Mouse (Mus musculus): ENCODE measurements at regions not wholly inside any gene's neighbourhood (a gene's known extent, or its start where the extent isn't known, plus 50 kb on each side); places are given as distances from the start of the nearest gene placed in this dataset.

DNA sequence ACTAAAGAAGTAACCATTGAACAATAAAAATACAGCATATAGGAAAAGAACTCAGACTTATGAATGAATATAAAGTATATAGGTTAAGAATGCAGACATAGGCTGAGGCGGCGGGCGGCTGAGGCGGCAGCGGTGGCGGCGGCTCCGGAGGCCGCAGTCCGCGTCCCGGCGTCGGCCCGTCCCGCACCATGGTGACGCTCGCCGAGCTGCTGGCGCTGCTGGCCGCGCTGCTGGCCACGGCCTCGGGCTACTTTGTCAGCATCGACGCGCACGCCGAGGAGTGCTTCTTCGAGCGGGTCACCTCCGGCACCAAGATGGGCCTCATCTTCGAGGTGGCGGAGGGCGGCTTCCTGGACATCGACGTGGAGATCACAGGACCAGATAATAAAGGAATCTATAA, 757.6 kb upstream of the Kirrel3 start:
- ATAC-seq (ENCODE audit: poor library complexity, severe bottlenecking), result peak; percentile 75

DNA sequence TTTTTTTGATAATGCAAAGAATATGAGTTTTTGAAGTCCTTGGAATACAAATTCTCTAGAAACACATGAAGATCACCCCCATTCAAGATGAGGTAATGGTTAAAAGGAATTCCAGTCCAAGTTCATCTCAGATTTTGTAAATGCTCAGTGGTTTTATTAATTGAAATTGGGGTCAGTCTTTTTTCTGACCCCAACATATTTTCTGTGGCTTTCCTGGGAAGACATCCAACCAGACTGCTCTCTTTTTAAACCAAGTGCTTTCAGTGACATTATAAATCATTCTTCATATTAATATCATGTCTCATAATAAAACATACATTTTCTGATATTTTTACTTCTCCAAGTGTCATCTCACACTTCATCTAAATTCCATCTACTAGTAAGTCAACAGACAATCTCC, 725.0 kb upstream of the Kirrel3 start:
- ATAC-seq (ENCODE audit: poor library complexity, severe bottlenecking), result no peak

DNA sequence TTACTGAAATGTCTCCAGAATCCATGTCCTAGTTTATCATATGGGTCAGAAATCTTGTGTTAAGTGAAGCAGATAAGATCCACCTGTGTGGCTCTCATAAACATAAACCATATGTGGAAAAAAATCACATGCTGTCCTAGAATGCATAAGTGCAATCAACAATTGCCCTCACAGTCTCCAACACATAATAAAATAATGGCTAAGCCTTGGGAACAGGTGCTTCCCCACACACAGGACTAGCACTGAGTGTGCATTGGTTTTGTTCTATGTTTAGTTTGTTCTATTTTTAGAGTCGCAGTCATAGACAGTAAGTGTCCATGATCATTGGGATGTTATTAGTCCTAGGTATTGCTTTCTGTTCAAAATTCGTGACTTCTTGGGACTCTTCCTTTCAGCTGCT, 719.5 kb upstream of the Kirrel3 start:
- no peak for ATAC-seq (ENCODE audit: poor library complexity, severe bottlenecking)

DNA sequence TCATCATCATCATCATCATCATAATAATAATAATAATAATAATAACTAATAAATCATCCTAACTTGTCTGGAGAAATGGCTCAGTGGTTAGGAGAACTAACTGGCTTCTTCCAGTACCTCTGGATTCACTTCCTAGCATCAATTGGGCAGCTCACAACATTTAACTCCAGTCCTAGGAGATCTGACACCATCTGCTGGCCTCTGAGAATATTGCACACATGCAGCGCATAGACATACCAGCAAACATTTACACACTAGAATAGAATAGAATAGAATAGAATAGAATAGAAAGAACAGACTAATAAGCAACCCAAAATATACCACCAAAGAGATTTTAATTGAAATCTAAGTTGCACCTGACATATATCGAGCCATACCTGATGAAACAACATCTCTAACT, 715.9 kb upstream of the Kirrel3 start:
- ATAC-seq (ENCODE audit: poor library complexity, severe bottlenecking), result no peak

DNA sequence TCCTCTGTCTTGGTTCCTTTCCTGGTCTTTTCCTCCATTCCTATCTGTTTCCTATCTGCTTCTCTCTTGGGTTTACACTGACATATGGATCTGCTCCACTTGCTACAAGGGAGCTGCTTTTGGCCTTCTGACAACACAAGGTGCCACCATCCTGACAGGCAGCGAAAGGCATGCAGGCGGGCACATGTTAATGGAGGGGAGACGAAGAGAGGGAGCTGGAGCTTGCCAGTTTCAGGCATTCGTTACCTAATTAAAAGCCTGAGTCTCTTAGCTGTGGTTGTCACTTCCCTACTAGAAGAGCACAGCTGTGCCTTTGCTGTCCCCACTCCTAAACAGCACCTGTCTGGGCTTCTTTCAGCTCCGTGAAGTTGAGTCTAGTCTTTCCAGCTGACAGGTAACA, 711.5 kb upstream of the Kirrel3 start:
- ATAC-seq (ENCODE audit: poor library complexity, severe bottlenecking), result no peak

DNA sequence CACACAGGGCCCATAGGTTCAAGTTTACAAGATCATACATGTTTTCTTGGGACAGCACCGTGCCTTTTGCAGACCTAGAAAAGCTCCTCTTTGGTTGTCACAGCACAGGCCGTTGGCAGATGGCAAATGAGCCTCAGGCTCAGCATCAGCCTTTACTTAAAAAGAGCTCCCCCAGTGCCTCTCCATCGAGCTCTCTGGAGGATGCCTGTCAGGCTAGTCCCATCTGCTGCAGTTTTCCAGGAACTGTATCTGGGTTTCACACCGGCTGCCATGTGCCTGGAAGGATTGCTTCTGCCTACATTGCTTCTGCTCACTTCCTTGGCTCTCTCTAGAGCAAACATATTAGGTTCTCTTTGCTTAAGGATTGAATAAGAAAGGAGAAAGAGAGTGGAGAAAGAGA, 695.1 kb upstream of the Kirrel3 start:
- no peak for ATAC-seq (ENCODE audit: poor library complexity, severe bottlenecking)

DNA sequence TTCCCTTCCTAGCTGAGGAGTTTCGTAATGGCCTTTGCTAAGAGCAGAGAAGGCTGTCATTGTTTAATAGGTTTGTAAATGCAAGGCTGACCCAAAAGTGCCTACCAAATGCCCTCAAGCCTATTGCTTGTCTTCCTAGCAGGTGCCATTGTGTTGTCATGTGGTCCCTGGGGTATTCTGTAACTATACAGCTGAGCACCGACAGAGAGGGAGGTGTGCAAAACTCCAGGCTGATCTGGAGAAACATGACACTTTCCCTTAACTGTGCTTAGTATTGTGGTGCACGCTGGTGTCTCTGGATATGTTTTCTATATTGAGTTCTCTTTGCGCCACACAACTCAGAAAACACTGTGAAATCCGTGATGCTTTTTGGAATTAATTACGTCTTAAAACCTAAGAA, 685.4 kb upstream of the Kirrel3 start:
- no peak for ATAC-seq (ENCODE audit: poor library complexity, severe bottlenecking)

DNA sequence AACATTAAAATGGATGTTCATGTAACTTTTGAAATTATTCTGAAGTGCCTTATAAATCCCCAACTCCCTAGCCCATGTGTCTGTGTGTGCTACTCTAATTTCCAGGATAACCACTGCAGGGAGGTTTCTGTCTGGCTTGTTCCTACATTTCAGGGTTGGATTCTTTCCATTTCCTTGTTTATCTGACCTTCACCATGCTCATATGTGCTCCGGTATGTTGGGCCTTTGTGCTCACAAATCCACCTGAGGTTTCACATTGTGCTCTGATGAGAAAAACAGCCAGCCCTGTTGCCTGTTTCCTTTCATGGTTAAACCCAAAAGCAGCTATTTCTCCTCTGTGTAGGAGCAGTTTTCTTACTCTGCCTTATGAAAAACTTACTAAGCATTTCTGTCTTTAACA, 684.9 kb upstream of the Kirrel3 start:
- ATAC-seq (ENCODE audit: poor library complexity, severe bottlenecking), result no peak

DNA sequence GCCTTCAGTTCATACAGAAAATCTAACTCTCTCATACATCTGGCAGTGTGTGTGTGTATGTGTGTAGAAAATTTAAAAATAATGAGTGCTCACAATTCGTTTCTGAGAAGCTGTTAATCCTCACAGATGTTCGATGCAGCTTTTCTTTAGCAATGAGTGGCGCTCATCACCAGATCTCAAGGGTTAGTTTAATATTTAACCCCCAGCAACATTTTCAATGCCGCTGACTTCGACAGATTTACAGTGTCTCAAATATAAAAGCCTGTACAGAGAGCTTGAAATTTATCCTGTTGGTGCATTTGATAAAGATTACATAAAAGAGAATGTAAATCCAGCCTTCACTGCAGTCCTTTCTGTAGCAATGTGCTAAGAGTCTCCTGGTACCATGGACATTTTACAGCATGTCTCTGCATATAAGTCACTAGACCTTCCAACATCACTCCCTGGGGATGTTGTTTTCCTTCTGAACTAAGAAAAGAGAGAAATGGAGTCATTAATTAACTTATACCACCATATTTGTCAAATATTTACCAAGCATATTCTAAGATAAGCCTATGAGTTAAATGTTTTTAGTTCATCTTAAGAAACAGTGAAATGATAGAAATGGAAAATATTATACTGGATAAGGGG, 670.8 kb upstream of the Kirrel3 start:
- no peak for ATAC-seq (ENCODE audit: poor library complexity, severe bottlenecking)

DNA sequence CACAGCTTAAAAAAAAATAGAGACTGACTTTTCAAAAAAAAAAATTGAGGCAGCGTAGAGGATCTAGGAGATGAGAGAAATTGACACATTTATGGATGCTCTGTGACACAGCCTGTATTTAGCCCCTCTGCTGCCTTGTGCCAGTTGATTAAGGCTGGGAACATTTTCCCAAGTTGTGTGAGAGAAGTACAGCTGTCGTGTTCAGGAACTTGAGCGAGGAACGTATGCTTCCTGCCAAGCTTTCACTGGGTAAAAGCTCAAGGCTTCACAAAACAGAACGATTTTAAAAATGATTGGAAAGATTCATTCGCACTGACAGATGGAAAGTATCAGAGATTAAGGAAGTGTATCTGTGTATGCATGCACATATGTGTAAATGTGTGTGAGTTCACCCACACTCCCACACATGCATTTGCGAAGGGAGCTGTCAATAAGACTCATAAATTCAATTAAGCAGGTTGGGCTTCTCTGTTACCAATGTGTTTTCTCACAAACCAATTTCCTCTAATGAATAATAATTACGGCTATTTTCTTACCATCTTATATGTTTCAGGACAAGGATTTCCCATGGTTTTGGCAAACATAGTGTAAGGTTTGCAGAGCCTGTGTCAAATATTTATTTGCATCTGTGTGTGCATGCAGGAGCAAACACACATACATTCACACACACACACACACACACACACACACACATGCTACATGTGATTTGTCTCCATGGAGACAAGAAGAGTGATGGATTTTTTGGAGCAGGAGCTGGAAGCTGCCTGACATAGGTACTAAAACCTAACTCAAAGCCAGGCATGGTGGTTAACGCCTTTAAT, 662.9 kb upstream of the Kirrel3 start:
- no peak for ATAC-seq (ENCODE audit: poor library complexity, severe bottlenecking)

DNA sequence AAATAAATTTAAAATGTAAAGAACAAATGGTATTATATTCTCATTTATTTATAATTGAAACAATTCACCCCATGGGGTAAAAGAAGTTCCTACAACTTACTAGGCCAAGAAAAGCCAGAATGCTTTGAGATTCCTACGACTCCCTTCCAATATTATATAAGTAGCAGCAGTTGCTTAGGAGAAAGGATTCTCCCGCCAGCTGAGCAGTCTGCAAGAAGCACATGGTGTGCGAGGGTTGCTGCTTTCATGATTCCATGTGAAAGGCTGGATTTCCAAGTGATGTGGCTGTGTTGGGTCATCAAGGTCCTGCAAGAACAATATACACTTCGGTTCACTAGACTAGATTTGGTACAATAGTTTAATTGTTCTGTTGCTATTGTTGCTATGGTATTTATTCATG, 659.6 kb upstream of the Kirrel3 start:
- no peak for ATAC-seq (ENCODE audit: poor library complexity, severe bottlenecking)

DNA sequence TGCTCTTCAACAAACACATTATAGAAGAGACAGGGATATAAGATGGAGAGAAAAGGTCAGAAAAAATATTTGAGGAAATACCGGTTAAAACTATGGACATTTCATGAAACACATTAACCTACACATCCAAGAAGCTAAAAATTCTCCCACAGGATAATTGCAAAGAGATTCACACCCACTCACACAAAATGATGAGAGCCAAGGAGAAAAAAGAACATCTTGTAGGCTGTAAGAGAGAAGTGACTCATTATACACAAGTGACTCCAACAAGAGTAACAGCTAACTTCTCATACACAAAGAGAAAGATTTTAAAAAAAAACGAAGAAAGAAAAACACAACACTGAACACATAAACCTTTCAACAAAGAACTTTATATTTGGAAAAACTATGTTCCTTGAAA, 658.3 kb upstream of the Kirrel3 start:
- ATAC-seq (ENCODE audit: poor library complexity, severe bottlenecking), result no peak

DNA sequence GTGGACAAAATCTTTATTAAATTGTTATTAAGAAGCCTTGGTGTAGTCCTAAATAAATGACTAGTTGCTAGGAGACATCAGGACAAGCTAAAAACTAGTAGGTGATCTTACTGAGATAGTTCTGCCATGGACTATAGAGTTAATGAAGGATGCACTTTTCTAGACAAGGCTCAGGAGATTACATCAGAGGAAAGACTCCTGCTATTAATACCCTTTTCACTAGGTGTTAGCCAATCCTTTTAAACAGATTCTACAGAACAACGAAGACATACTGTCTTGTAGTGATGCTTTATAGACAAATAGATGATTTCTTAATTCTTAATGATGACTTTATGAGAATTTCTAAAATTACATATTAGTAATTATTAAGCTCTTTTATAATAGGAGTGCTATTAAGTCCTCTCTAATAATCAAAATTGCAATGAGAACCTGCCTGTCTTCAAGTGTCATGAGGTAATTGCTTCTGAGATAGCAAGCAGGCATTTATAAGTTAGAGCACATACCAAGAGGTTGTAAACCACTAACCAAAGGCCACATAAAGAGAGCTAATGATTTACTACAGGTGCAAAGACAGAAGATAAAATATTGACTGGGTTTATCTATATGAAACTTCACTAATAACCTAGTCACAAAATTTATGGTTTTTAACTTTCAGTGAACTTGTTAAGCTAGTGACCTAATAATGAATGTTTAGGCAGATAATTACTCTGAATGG, 647.9 kb upstream of the Kirrel3 start:
- ATAC-seq (ENCODE audit: poor library complexity, severe bottlenecking), result no peak

DNA sequence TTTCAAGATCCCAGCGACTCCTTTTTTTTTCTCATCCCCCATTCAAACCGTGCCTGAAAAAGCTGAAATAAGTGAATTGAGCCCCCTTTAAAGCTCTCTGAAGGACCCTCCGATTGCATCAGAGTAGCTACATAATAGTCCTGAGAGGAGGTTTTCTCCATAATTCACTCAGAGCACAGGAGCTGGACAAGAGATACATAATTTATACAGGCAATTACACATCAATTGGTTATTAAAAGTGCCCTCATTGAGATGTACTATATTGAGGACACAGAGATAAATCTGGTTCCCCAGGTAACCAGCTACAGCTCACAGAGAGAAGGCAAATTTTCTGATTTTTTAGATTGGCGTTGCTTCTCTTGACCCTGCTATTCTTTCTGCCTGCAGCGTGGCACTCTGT, 636.1 kb upstream of the Kirrel3 start:
- ATAC-seq (ENCODE audit: poor library complexity, severe bottlenecking), result no peak

DNA sequence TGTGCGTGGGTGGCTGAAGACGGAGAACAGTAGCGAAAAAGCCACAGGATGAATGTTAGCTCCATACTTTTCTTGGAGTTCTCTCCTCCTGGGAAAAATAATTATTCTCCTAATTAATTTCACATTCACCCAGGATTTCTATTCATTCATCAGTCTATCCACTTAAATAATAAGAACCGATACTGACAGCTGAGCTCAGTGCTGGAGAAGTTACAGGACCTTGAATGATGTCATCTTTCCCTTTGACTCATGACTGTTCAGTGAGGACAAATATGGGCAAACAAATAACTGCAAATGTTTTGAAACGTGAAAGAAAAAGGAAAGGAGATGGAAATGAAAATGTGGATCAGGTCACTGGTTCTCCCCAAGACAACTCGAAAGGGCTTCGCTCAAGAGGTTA, 635.7 kb upstream of the Kirrel3 start:
- ATAC-seq (ENCODE audit: poor library complexity, severe bottlenecking), result no peak

DNA sequence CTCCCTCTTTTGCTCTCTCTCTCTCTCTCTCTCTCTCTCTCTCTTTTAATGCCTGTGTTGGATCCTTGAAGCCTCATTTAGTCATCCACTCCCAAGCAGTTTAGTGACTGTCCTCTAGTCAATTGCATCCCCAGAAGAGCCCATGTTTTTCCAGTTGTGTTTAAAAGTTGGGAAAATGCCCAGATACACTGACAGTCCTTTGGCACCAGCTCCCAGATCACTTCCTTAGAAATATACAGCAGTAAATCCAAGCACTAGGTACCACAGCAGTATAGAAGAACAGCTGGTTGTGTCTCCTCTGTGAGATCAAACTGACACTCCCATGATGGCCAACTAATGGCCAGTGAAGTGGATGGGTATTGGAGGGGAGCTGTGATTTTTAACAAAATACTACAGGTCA, 634.7 kb upstream of the Kirrel3 start:
- ATAC-seq (ENCODE audit: poor library complexity, severe bottlenecking), result no peak

DNA sequence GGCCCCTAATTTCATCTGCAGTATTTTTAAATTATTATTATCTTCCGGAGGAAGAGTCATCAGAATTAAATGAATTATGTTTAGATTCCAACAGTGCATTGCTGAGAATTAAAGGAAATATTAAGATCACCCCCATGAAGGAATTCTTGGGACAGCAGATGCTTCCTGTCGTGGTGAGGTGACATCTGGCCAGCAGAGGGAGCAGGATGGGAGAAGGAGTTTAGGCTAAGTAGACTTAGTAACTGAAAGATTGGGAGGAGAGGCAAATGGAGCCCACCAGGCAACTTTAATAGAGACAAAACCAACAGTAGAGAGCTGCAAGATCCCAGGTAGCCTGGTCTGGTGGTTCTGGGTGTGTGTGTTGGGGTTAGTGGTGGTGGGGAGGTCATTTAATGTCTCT, 629.5 kb upstream of the Kirrel3 start:
- ATAC-seq (ENCODE audit: poor library complexity, severe bottlenecking), result no peak

DNA sequence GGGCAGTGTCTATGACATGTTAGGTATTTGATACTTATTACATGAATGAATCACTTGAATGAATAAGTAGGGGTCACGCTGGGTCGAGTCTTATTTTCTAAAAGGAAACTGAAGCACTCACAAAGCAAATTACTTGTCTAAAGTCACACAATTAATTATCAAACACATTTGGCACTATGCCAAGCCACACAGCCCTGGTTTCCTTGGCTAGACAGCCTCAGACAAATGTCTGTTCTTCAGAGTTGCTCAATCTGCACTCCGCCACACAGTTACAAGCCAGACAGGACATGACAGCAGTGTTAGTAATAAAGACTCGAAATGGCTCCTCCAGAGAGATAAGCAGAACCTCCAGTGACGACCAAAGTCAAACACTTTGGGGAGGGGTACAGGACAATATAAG, 627.2 kb upstream of the Kirrel3 start:
- no peak for ATAC-seq (ENCODE audit: poor library complexity, severe bottlenecking)

DNA sequence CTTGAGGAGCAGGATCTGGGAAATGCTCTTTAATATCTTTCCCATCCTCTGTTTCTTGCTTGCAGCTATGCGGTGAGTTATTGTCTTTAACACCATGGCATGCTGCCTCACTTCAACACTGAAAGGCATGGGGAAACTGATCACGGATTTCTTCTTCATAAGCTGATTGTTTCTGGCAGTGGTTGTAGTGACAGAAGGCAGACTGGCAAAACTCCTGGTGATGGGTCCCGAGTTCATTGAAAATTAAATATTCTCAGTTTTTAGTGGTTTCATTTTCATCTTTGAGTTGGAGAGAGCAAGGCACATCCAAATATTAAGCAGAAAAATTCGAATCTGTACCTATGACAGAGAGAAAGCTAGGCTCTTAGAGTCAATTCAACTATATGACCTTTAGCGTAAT, 617.0 kb upstream of the Kirrel3 start:
- no peak for ATAC-seq (ENCODE audit: poor library complexity, severe bottlenecking)

DNA sequence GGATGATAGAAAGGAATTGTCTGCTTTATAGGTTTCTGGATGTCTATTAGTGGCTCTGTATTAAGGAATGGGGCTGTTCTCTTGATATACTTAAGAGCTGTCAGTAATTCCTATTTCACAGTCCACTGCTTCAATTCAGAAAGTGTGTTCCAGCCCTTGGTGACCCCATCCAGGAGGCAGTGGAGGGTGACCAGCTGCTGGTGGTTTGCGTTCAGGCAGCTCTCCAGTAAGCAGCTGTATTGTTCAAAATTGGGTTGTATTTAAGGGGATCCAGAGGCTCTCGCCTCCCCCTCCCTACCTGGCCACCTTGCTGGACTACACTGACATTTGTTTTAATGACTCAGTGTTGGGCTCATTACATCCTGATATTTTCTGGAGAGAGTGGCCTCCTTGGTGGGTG, 598.4 kb upstream of the Kirrel3 start:
- ATAC-seq (ENCODE audit: poor library complexity, severe bottlenecking), result no peak

DNA sequence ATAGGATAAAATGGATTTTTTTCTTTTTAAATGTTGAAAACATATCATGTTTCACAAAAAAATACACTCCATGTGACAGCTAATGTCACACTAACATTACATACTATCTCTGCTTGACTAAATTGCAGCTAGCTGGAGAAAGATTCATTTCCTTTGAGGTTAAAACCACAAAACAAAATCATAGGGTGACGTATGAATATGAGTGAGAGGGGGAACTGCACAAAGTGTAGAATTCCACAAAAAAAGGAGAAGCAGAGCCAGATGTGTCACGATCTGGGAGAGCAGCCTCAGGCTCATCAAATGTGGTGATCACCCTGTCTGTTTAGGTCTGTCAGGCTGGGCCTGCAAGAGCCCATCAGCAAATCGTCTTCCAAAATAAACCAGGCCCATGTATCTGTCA, 593.7 kb upstream of the Kirrel3 start:
- no peak for ATAC-seq (ENCODE audit: poor library complexity, severe bottlenecking)

Data from megakaryocyte, adult 5-6 weeks (primary cell).